Mouse (Mus musculus) small intestine, adult 2 months (tissue): Measurements from ENCODE around the gene Sult6b2. TPM values are rescaled to one million over a fixed set of nuclear protein-coding genes. Genes with fewer than 3 reads are reported as not detected.
A peak's percentile ranks its signal among the peaks of the same experiment; 100 is the strongest.

Experiments
- H3K27ac ChIP-seq: fragments of 200-500 bp; 2 replicates; pipeline ENCODE4 v1.5.1; 2012; ENCODE audit warnings: low read depth, low read length, control low read depth, inconsistent platforms; ENCODE audit not compliant: insufficient read depth
- H3K27me3 ChIP-seq: fragments of 200-500 bp; 2 replicates; pipeline ENCODE4 v1.6.1; 2012; ENCODE audit warnings: mild to moderate bottlenecking, moderate library complexity, low read length, inconsistent platforms; ENCODE audit not compliant: control insufficient read depth, insufficient read depth
- H3K36me3 ChIP-seq: fragments of 200-500 bp; 2 replicates; pipeline ENCODE4 v1.6.1; 2012; ENCODE audit warnings: mild to moderate bottlenecking, low read length, control low read depth, inconsistent platforms; ENCODE audit not compliant: control insufficient read depth, insufficient read depth
- H3K4me1 ChIP-seq: fragments of 200-500 bp; 2 replicates; pipeline ENCODE4 v1.6.1; 2012; ENCODE audit warnings: low read length, inconsistent platforms, mixed read lengths; ENCODE audit not compliant: control insufficient read depth, insufficient read depth, insufficient read length
- H3K4me3 ChIP-seq: fragments of 200-500 bp; 2 replicates; pipeline ENCODE4 v1.5.1; 2012; ENCODE audit warnings: low read depth, mild to moderate bottlenecking, control low read depth, inconsistent platforms, low read length, moderate library complexity
- CTCF ChIP-seq: fragments of 200-500 bp; IDR thresholded peaks from 2 replicates; pipeline ENCODE4 v1.5.1; 2012; ENCODE audit warnings: low read depth, mild to moderate bottlenecking, control low read depth, inconsistent platforms, low read length, moderate library complexity, mixed read lengths; ENCODE audit not compliant: insufficient replicate concordance, insufficient read length; ENCODE audit errors: extremely low read depth
- POLR2A ChIP-seq: fragments of 200-500 bp; IDR thresholded peaks from 2 replicates; pipeline ENCODE4 v1.6.1; 2012; ENCODE audit warnings: low read depth, mild to moderate bottlenecking, control low read depth, inconsistent platforms, low read length, moderate library complexity
- WGBS: fragments of 180-500 bp; shearing (Covaris S2); methylation state at CpG from one replicate; pipeline ENCODE4 v1.1.7; 2018; 5-methylcytosine and 5-hydroxymethylcytosine counted together
- polyA plus RNA-seq: library from polyadenylated mRNA; depleted of rRNA; stranded (reverse); fragments of >200 nt; gene quantifications from 2 replicates; pipeline ENCODE4 v1.2.3, GENCODE M21; 2012

The Sult6b2 gene
- polyA plus RNA-seq, 1 experiment, result 0.20 TPM

GRCm38 (mm10) chr6:142779812-142780573 is 24.3 kb downstream of the Sult6b2 start:
- Histone ChIP-seq H3K27me3 (no peaks in the 10 kb centered on the region), H3K4me1 (no peaks in the 10 kb centered on the region), H3K36me3 (peaks cover 9% of the 10 kb centered on the region), H3K27ac (no peak overlapping the region), H3K4me3 (no peak overlapping the region)
- WGBS, result 69% methylated on average over 14 of the region's 14 CpGs
- TF ChIP-seq CTCF, result no peak
- TF ChIP-seq POLR2A, result no peak

DNA sequence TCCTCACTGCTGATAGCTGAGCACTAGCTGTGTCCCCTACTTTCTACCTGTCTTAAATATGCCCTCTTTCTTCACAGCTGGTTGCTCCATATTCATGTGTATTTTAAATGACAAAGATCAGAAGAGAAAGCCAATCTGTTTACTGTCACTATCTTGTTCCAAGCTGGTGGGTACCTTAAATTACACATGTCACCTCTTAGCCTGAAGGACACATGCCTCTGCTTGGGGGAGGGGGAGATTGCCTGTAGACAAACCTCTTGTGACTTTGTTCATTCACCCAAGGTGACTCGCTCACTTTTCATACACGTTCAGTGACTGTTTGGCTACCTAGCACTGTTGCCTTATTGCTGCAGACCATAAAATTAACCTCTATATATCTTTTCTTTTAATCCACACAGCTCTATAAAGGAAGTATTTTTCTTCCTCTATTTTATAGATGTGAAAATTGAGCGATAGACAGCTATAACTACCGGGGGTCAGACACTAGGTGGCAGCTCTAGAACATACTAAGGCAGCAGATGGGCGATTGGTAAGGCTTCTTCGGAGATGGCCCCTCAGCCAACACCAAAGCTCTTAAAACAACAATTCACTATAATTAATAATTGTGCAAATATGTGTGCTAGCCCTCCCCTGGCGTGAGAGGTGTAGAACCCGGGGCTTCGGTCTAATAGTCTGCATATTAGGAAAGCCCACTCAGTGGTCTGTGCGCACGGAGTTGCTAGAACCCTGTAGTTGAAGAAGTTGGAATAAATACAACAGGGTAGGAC is 25.1 kb downstream of the Sult6b2 start:
- H3K4me3 ChIP-seq, result no peak overlapping the region
- H3K27me3 ChIP-seq, result no peaks in the 10 kb centered on the region
- H3K4me1 ChIP-seq, result no peaks in the 10 kb centered on the region
- H3K27ac ChIP-seq, result no peak overlapping the region
- TF ChIP-seq CTCF (peak; percentile 53; the same call in 1 of the 2 replicates), POLR2A (no peak)
- 39% methylated on average over 11 of the region's 11 CpGs for WGBS
- H3K36me3 ChIP-seq, result peaks cover 11% of the 10 kb centered on the region

DNA sequence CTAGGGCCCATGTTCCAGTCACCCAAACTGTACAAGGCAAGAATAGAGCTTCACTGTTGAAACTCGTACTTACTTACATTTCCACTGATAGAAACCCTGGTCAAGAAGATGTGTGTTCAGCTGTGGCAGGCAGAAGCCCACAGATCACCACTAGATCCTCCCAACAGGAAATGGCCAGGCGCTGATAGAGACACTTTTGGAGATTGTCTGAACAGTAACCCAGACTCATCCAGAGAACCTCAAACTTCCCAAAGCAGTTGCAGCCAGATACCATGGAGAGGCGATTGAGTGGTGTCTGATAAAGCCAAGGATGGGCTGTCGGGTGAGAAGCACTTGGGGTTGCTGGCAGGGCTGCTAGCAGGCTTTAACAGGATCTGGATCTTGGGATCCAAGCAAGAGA is 27.4 kb downstream of the Sult6b2 start:
- no peaks in the 10 kb centered on the region for H3K4me1 ChIP-seq
- H3K27ac ChIP-seq, result no peak overlapping the region
- no peak overlapping the region for H3K4me3 ChIP-seq
- TF ChIP-seq CTCF, result no peak
- no peak for TF ChIP-seq POLR2A
- 72% methylated on average over 4 of the region's 4 CpGs for WGBS
- H3K27me3 ChIP-seq, result no peaks in the 10 kb centered on the region
- H3K36me3 ChIP-seq, result peaks cover 34% of the 10 kb centered on the region

- Histone ChIP-seq H3K36me3 (peaks cover 53% of the 10 kb centered on the region), H3K4me1 (no peaks in the 10 kb centered on the region), H3K27me3 (no peaks in the 10 kb centered on the region), H3K27ac (no peak overlapping the region), H3K4me3 (no peak overlapping the region)
- TF ChIP-seq CTCF (no peak), POLR2A (no peak)
- 94% methylated on average over 5 of the region's 5 CpGs for WGBS
Measured at GRCm38 (mm10) chr6:142773566-142773965, 30.7 kb downstream of the Sult6b2 start.

DNA sequence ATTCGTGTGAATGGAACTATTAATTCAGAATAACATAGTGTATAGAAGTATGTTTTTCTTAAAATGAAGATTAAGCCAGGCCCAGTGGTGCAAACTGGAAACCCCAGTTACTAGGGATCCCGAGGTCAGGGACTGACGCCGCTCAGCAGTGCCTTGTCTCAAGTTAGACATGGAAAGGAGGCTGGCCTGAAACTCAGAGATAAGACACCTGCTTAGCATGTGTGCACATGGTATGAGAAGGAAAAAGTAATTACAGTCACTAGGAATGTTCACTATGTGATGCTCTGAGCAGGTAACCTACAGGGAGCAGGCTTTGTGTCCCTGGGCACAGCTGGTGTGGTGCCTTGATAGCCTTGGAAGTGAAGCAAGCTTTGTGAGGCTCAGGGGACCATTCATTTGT is 32.7 kb downstream of the Sult6b2 start:
- WGBS, result 92% methylated on average over 4 of the region's 4 CpGs
- H3K4me1 ChIP-seq, result no peaks in the 10 kb centered on the region
- H3K27me3 ChIP-seq, result no peaks in the 10 kb centered on the region
- no peak overlapping the region for H3K27ac ChIP-seq
- H3K36me3 ChIP-seq, result peaks cover 70% of the 10 kb centered on the region
- TF ChIP-seq POLR2A (no peak), CTCF (no peak)
- H3K4me3 ChIP-seq, result no peak overlapping the region

DNA sequence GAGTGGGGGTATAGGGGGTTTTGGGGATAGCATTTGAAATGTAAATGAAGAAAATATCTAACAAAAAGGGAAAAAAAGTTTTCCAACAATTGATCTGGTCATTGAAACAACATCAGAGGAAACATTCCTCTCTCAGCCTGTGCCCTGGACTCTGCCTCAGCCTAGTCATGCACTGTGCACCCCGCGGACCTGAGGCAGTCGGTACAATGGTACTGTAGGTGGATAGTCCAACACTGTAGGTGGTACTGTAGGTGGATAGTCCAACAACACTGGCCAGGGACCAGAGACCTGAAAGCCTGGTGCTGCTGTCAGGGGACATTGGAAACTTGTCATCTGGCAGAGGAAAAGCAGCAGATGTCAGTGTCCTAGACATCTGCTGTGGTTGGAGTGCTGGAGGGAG is 34.4 kb downstream of the Sult6b2 start:
- Histone ChIP-seq H3K27me3 (no peaks in the 10 kb centered on the region), H3K36me3 (peaks cover 75% of the 10 kb centered on the region), H3K27ac (no peak overlapping the region), H3K4me3 (no peak overlapping the region), H3K4me1 (no peaks in the 10 kb centered on the region)
- 96% methylated on average over 3 of the region's 3 CpGs for WGBS
- TF ChIP-seq POLR2A (no peak), CTCF (no peak)

- Histone ChIP-seq H3K4me1 (no peaks in the 10 kb centered on the region), H3K4me3 (no peak overlapping the region), H3K27me3 (no peaks in the 10 kb centered on the region), H3K27ac (no peak overlapping the region), H3K36me3 (peaks cover 66% of the 10 kb centered on the region)
- TF ChIP-seq POLR2A, result no peak
- no peak for TF ChIP-seq CTCF
- 91% methylated on average over 9 of the region's 9 CpGs for WGBS
Measured at GRCm38 (mm10) chr6:142767305-142767704, 37.0 kb downstream of the Sult6b2 start.
